Mouse (Mus musculus) forelimb bud, embryonic 11.5 days (tissue): ENCODE measurements at regions not wholly inside any gene's neighbourhood (a gene's known extent, or its start where the extent isn't known, plus 50 kb on each side); places are given as distances from the start of the nearest gene placed in this dataset.

Experiments
- DNase-seq: peaks from one replicate; pipeline ENCODE4 v3.0.0-alpha.2; 2012; ENCODE audit warnings: low read depth, low spot score

- no peak for DNase-seq
Measured at GRCm38 (mm10) chr19:26473211-26473610, 131.6 kb upstream of the Smarca2 start.

GRCm38 (mm10) chr19:26475197-26475596 lies 129.7 kb upstream of the Smarca2 start:
- DNase-seq = no peak

GRCm38 (mm10) chr19:26475754-26476153 lies 129.1 kb upstream of the Smarca2 start:
- no peak for DNase-seq

GRCm38 (mm10) chr19:26478055-26478737 lies 126.7 kb upstream of the Smarca2 start:
- DNase-seq = no peak

GRCm38 (mm10) chr19:26484322-26484721 lies 120.5 kb upstream of the Smarca2 start:
- DNase-seq = no peak

GRCm38 (mm10) chr19:26492806-26493205 lies 112.0 kb upstream of the Smarca2 start:
- no peak for DNase-seq

GRCm38 (mm10) chr19:26501064-26501463 lies 103.8 kb upstream of the Smarca2 start:
- no peak for DNase-seq

- no peak for DNase-seq
Measured at GRCm38 (mm10) chr19:26504027-26504426, 100.8 kb upstream of the Smarca2 start.

- no peak for DNase-seq
Measured at GRCm38 (mm10) chr19:26506802-26507201, 98.0 kb upstream of the Smarca2 start.

- DNase-seq = no peak
Measured at GRCm38 (mm10) chr19:26507986-26508385, 96.9 kb upstream of the Smarca2 start.

- no peak for DNase-seq
Measured at GRCm38 (mm10) chr19:26508616-26509015, 96.2 kb upstream of the Smarca2 start.

GRCm38 (mm10) chr19:26509240-26509639 lies 95.6 kb upstream of the Smarca2 start:
- no peak for DNase-seq

- no peak for DNase-seq
Measured at GRCm38 (mm10) chr19:26510185-26510584, 94.7 kb upstream of the Smarca2 start.

- no peak for DNase-seq
Measured at GRCm38 (mm10) chr19:26510887-26511286, 94.0 kb upstream of the Smarca2 start.

GRCm38 (mm10) chr19:26511756-26512155 lies 93.1 kb upstream of the Smarca2 start:
- DNase-seq = no peak

- DNase-seq = no peak
Measured at GRCm38 (mm10) chr19:26524583-26524982, 80.3 kb upstream of the Smarca2 start.

- no peak for DNase-seq
Measured at GRCm38 (mm10) chr19:26531390-26531789, 73.5 kb upstream of the Smarca2 start.

- DNase-seq = no peak
Measured at GRCm38 (mm10) chr19:26532509-26532908, 72.3 kb upstream of the Smarca2 start.

- peak; percentile 60 for DNase-seq
Measured at GRCm38 (mm10) chr19:26545671-26546070, 59.2 kb upstream of the Smarca2 start.

- DNase-seq = no peak
Measured at GRCm38 (mm10) chr19:26547522-26547921, 57.3 kb upstream of the Smarca2 start.

GRCm38 (mm10) chr19:26548562-26549270 lies 56.1 kb upstream of the Smarca2 start:
- no peak for DNase-seq

GRCm38 (mm10) chr19:26550299-26550698 lies 54.6 kb upstream of the Smarca2 start:
- DNase-seq = peak; percentile 52
